Mouse (Mus musculus) megakaryocyte-erythroid progenitor cell, adult 5-6 weeks (primary cell): ENCODE data around the gene Mta2. TPM values are rescaled to one million over a fixed set of nuclear protein-coding genes. Genes with fewer than 3 reads are reported as not detected.

Experiments
- total RNA-seq, 2 experiments: library from RNA; stranded (forward) in 1 of 2; stranded (reverse) in 1 of 2; fragments of 200-1000, 215-1000 nt in 1 of 2; fragments of >200 nt in 1 of 2; fragmentation: Nextera tagmentation in 1 of 2; gene quantifications; 2 replicates each; pipeline ENCODE4 v1.2.3; 2014 to 2017

The Mta2 gene
- total RNA-seq, 2 experiments from 2014 or later: 173 to 206 TPM

Other genes with a start within 250 kb of the Mta2 start
Only the 30 nearest of the 32 such genes appear.
- gene 1700092M07Rik, start 201.2 kb upstream of the Mta2 start, total RNA-seq (2014; fragmentation: Nextera tagmentation): 2.0 TPM in 1 of 2 replicates, not detected in the other
- 3.8 and 6.5 TPM in 2 replicates for gene 1700092M07Rik, start 201.2 kb upstream of the Mta2 start, total RNA-seq (2017)
- gene Stx5a, start 200.5 kb upstream of the Mta2 start, total RNA-seq (2014; fragmentation: Nextera tagmentation): 74.7 and 80.4 TPM in 2 replicates
- gene Stx5a, start 200.5 kb upstream of the Mta2 start, total RNA-seq (2017): 35.5 and 43.5 TPM in 2 replicates
- gene Nxf1, start 184.8 kb upstream of the Mta2 start, total RNA-seq (2014; fragmentation: Nextera tagmentation): 365 and 530 TPM in 2 replicates
- 100 and 161 TPM in 2 replicates for gene Nxf1, start 184.8 kb upstream of the Mta2 start, total RNA-seq (2017)
- 59.6 and 76.4 TPM in 2 replicates for gene Tmem223, start 170.9 kb upstream of the Mta2 start, total RNA-seq (2014; fragmentation: Nextera tagmentation)
- 32.1 and 33.8 TPM in 2 replicates for gene Tmem223, start 170.9 kb upstream of the Mta2 start, total RNA-seq (2017)
- 104 and 114 TPM in 2 replicates for gene Tmem179b, start 167.4 kb upstream of the Mta2 start, total RNA-seq (2014; fragmentation: Nextera tagmentation)
- gene Tmem179b, start 167.4 kb upstream of the Mta2 start, total RNA-seq (2017): 31.2 and 54.7 TPM in 2 replicates
- 13.2 and 16.1 TPM in 2 replicates for gene Taf6l, start 155.5 kb upstream of the Mta2 start, total RNA-seq (2014; fragmentation: Nextera tagmentation)
- gene Taf6l, start 155.5 kb upstream of the Mta2 start, total RNA-seq (2017): 7.6 and 12.0 TPM in 2 replicates
- gene Polr2g, start 143.3 kb upstream of the Mta2 start, total RNA-seq (2014; fragmentation: Nextera tagmentation): 120 and 126 TPM in 2 replicates
- gene Polr2g, start 143.3 kb upstream of the Mta2 start, total RNA-seq (2017): 86.1 and 106 TPM in 2 replicates
- gene Zbtb3, start 139.3 kb upstream of the Mta2 start, total RNA-seq (2014; fragmentation: Nextera tagmentation): 1.4 and 1.9 TPM in 2 replicates
- gene Zbtb3, start 139.3 kb upstream of the Mta2 start, total RNA-seq (2017): 0.91 and 1.6 TPM in 2 replicates
- 35.6 and 41.6 TPM in 2 replicates for gene Ttc9c, start 122.5 kb upstream of the Mta2 start, total RNA-seq (2014; fragmentation: Nextera tagmentation)
- gene Ttc9c, start 122.5 kb upstream of the Mta2 start, total RNA-seq (2017): 55.3 and 57.2 TPM in 2 replicates
- 68.2 and 88.0 TPM in 2 replicates for gene Hnrnpul2, start 121.9 kb upstream of the Mta2 start, total RNA-seq (2014; fragmentation: Nextera tagmentation)
- gene Hnrnpul2, start 121.9 kb upstream of the Mta2 start, total RNA-seq (2017): 85.2 and 100.0 TPM in 2 replicates
- not detected in 2 replicates for gene AC129217.1, start 112.1 kb upstream of the Mta2 start, total RNA-seq (2014; fragmentation: Nextera tagmentation)
- gene AC129217.1, start 112.1 kb upstream of the Mta2 start, total RNA-seq (2017): not detected in 2 replicates
- 70.3 and 71.7 TPM in 2 replicates for gene Bscl2, start 104.4 kb upstream of the Mta2 start, total RNA-seq (2014; fragmentation: Nextera tagmentation)
- gene Bscl2, start 104.4 kb upstream of the Mta2 start, total RNA-seq (2017): 29.5 TPM in 2 replicates
- 0.57 TPM in 1 of 2 replicates, not detected in the other for gene Gng3, start 102.7 kb upstream of the Mta2 start, total RNA-seq (2014; fragmentation: Nextera tagmentation)
- 0.30 and 1.3 TPM in 2 replicates for gene Gng3, start 102.7 kb upstream of the Mta2 start, total RNA-seq (2017)
- gene Lrrn4cl, start 91.1 kb upstream of the Mta2 start, total RNA-seq (2014; fragmentation: Nextera tagmentation): 0.52 TPM in 1 of 2 replicates, not detected in the other
- gene Lrrn4cl, start 91.1 kb upstream of the Mta2 start, total RNA-seq (2017): 1.5 TPM in 1 of 2 replicates, not detected in the other
- 148 and 194 TPM in 2 replicates for gene Ubxn1, start 70.4 kb upstream of the Mta2 start, total RNA-seq (2014; fragmentation: Nextera tagmentation)
- 235 and 295 TPM in 2 replicates for gene Ubxn1, start 70.4 kb upstream of the Mta2 start, total RNA-seq (2017)
- gene Uqcc3, start 61.0 kb upstream of the Mta2 start, total RNA-seq (2014; fragmentation: Nextera tagmentation): 46.7 and 54.1 TPM in 2 replicates
- gene Uqcc3, start 61.0 kb upstream of the Mta2 start, total RNA-seq (2017): 73.3 and 94.5 TPM in 2 replicates
- gene Lbhd1, start 58.1 kb upstream of the Mta2 start, total RNA-seq (2014; fragmentation: Nextera tagmentation): 27.8 and 35.8 TPM in 2 replicates
- gene Lbhd1, start 58.1 kb upstream of the Mta2 start, total RNA-seq (2017): 18.0 and 18.4 TPM in 2 replicates
- not detected in 2 replicates for gene Gm49403, start 57.9 kb upstream of the Mta2 start, total RNA-seq (2014; fragmentation: Nextera tagmentation)
- gene Gm49403, start 57.9 kb upstream of the Mta2 start, total RNA-seq (2017): not detected in 2 replicates
- gene 1810009A15Rik, start 53.0 kb upstream of the Mta2 start, total RNA-seq (2014; fragmentation: Nextera tagmentation): 76.6 and 113 TPM in 2 replicates
- gene 1810009A15Rik, start 53.0 kb upstream of the Mta2 start, total RNA-seq (2017): 94.2 and 120 TPM in 2 replicates
- gene Gm49416, start 52.9 kb upstream of the Mta2 start, total RNA-seq (2014; fragmentation: Nextera tagmentation): 2.5 and 25.7 TPM in 2 replicates
- not detected in 2 replicates for gene Gm49416, start 52.9 kb upstream of the Mta2 start, total RNA-seq (2017)
- 31.4 and 37.7 TPM in 2 replicates for gene Ints5, start 48.9 kb upstream of the Mta2 start, total RNA-seq (2014; fragmentation: Nextera tagmentation)
- 16.6 and 17.1 TPM in 2 replicates for gene Ints5, start 48.9 kb upstream of the Mta2 start, total RNA-seq (2017)
- 120 and 130 TPM in 2 replicates for gene Ganab, start 43.8 kb upstream of the Mta2 start, total RNA-seq (2014; fragmentation: Nextera tagmentation)
- 53.2 and 69.7 TPM in 2 replicates for gene Ganab, start 43.8 kb upstream of the Mta2 start, total RNA-seq (2017)
- gene B3gat3, start 21.5 kb upstream of the Mta2 start, total RNA-seq (2014; fragmentation: Nextera tagmentation): 30.3 and 36.8 TPM in 2 replicates
- 17.6 and 17.7 TPM in 2 replicates for gene B3gat3, start 21.5 kb upstream of the Mta2 start, total RNA-seq (2017)
- 4.6 and 6.2 TPM in 2 replicates for gene Rom1, start 12.5 kb upstream of the Mta2 start, total RNA-seq (2014; fragmentation: Nextera tagmentation)
- 0.75 and 4.3 TPM in 2 replicates for gene Rom1, start 12.5 kb upstream of the Mta2 start, total RNA-seq (2017)
- 29.3 and 45.8 TPM in 2 replicates for gene Eml3, start 12.3 kb upstream of the Mta2 start, total RNA-seq (2014; fragmentation: Nextera tagmentation)
- 14.5 and 23.6 TPM in 2 replicates for gene Eml3, start 12.3 kb upstream of the Mta2 start, total RNA-seq (2017)
- gene Tut1, start 12.0 kb downstream of the Mta2 start, total RNA-seq (2014; fragmentation: Nextera tagmentation): 30.7 and 32.2 TPM in 2 replicates
- 15.8 and 18.8 TPM in 2 replicates for gene Tut1, start 12.0 kb downstream of the Mta2 start, total RNA-seq (2017)
- gene Eef1g, start 25.2 kb downstream of the Mta2 start, total RNA-seq (2014; fragmentation: Nextera tagmentation): 1,323 and 1,614 TPM in 2 replicates
- 848 and 982 TPM in 2 replicates for gene Eef1g, start 25.2 kb downstream of the Mta2 start, total RNA-seq (2017)
- gene Ahnak, start 47.4 kb downstream of the Mta2 start, total RNA-seq (2014; fragmentation: Nextera tagmentation): 1.5 and 9.4 TPM in 2 replicates
- gene Ahnak, start 47.4 kb downstream of the Mta2 start, total RNA-seq (2017): 7.2 and 24.7 TPM in 2 replicates
- not detected in 2 replicates for gene Scgb1a1, start 146.1 kb downstream of the Mta2 start, total RNA-seq (2014; fragmentation: Nextera tagmentation)
- gene Scgb1a1, start 146.1 kb downstream of the Mta2 start, total RNA-seq (2017): not detected in 2 replicates
- gene Asrgl1, start 193.8 kb downstream of the Mta2 start, total RNA-seq (2014; fragmentation: Nextera tagmentation): 29.8 and 39.1 TPM in 2 replicates
- gene Asrgl1, start 193.8 kb downstream of the Mta2 start, total RNA-seq (2017): 25.3 and 26.5 TPM in 2 replicates